Mouse (Mus musculus) brain, embryonic 14.5 days (tissue): ENCODE results near the gene Cacnb4.

ENCODE experiments used
- CTCF ChIP-seq: fragments of 200-500 bp; IDR thresholded peaks from 2 replicates; pipeline ENCODE4 v1.5.1; 2012; ENCODE audit warnings: inconsistent platforms, mild to moderate bottlenecking, moderate library complexity, borderline replicate concordance; ENCODE audit not compliant: insufficient read depth, insufficient read length; ENCODE audit errors: extremely low read depth
- POLR2A ChIP-seq: fragments of 200-500 bp; IDR thresholded peaks from 2 replicates; pipeline ENCODE4 v1.6.1; 2012; ENCODE audit warnings: mild to moderate bottlenecking, inconsistent platforms, borderline replicate concordance; ENCODE audit not compliant: poor library complexity, insufficient read depth, insufficient read length, severe bottlenecking; ENCODE audit errors: extremely low read depth

DNA sequence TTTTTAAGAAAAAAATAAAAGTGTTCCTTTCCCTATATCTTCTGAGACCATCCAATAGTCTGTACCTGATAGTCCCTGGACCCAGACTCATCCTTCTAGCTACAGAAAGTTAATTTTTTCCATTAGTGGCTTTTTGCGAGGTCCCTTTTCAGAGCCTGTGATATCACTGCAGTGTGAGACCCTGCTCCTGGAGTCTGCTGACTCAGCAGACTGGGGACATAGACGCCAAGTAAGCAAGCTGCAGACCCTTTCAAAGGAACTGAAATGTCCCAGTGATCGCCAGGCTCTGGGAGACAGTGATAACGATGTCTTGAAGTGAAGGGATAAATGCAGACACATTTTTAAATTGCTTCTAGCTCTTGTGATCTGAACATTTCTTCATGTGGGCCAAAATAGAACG is 230.0 kb downstream of the Cacnb4 start:
- TF ChIP-seq CTCF (no peak), POLR2A (no peak)
